Comparison of ENCODE assay signal across 8 mouse cellular contexts in genomic region chr6:85380201-85380900, GRCm38 (mm10). TPM values are rescaled to one million over a fixed set of nuclear protein-coding genes. Genes with fewer than 3 reads are reported as not detected.
DNase-seq lines count a peak whose midpoint lies in the region; ATAC-seq lines count a peak whose summit lies in the region.

No protein-coding gene starts in this region.

- H3K4me1 ChIP-seq in hindbrain, embryonic 14.5 days (replicated peaks; ENCODE audit: control insufficient read depth, insufficient read depth, low read length), result no peaks in the 10 kb centered on the region

- no peak overlapping the region for H3K4me3 ChIP-seq in hindbrain, embryonic 14.5 days (replicated peaks; ENCODE audit: low read length)

- ATAC-seq in hindbrain, embryonic 14.5 days (ENCODE audit: low FRiP score), result peak; percentile 73; the same call in 1 of the 2 replicates

- WGBS in hindbrain, embryonic 14.5 days, result 27% methylated on average over 10 of the region's 10 CpGs

- no peaks in the 10 kb centered on the region for H3K9me3 ChIP-seq in hindbrain, embryonic 14.5 days (ENCODE audit: control insufficient read depth, low read length)

- no peak overlapping the region for H3K27ac ChIP-seq in hindbrain, embryonic 14.5 days

- DNase-seq in T-cell, adult 2 months (ENCODE audit: low spot score), result peak; percentile 42
- DNase-seq in cerebellum, postnatal 36 days, result peak; percentile 75 to 80
- peak; percentile 77 to 84 for DNase-seq in frontal cortex, postnatal 36 days (ENCODE audit: low spot score in 2 of 2)
- DNase-seq in hindbrain, embryonic 14.5 days (ENCODE audit: low spot score), result peak; percentile 72
- peak; percentile 60 to 73 for DNase-seq in layer of hippocampus, postnatal 36 days
- DNase-seq in lung, postnatal 4 days, result peak; percentile 85 to 88
- peak; percentile 82 for DNase-seq in right cerebral cortex, adult 18-20 months
- DNase-seq in urinary bladder, postnatal 14 days (ENCODE audit: low spot score), result peak; percentile 86

- no peaks in the 10 kb centered on the region for H3K27me3 ChIP-seq in hindbrain, embryonic 14.5 days (ENCODE audit: control insufficient read depth, insufficient read depth, low read length)

- H3K9ac ChIP-seq in hindbrain, embryonic 14.5 days, result no peak overlapping the region

- H3K36me3 ChIP-seq in hindbrain, embryonic 14.5 days (replicated peaks; ENCODE audit: control insufficient read depth, insufficient read depth), result no peaks in the 10 kb centered on the region

- H3K4me2 ChIP-seq in hindbrain, embryonic 14.5 days (replicated peaks), result no peak overlapping the region

RNA-seq across cellular contexts. Expression of gene Rab11fip5, which starts 5.9 kb away (rescaled TPM):
- 21.3 and 24.6 TPM in 2 replicates for polyA plus RNA-seq in hindbrain, embryonic 14.5 days (2014; fragmentation: Nextera tagmentation; extraction: Ambion mirVana)
- 10 to 100 TPM; 49.1 to 52.6 TPM for total RNA-seq in layer of hippocampus, postnatal 36 days (2021)

RNA-seq across cellular contexts. Expression of gene Noto, which starts 43.3 kb away (rescaled TPM):
- not detected in 2 replicates for polyA plus RNA-seq in hindbrain, embryonic 14.5 days (2014; fragmentation: Nextera tagmentation; extraction: Ambion mirVana)
- total RNA-seq in layer of hippocampus, postnatal 36 days (2021), result not detected

RNA-seq across cellular contexts. Expression of gene Sfxn5, which starts 47.1 kb away (rescaled TPM):
- 27.8 and 30.4 TPM in 2 replicates for polyA plus RNA-seq in hindbrain, embryonic 14.5 days (2014; fragmentation: Nextera tagmentation; extraction: Ambion mirVana)
- 100 to 1,000 TPM; 164 to 165 TPM for total RNA-seq in layer of hippocampus, postnatal 36 days (2021)

RNA-seq across cellular contexts. Expression of gene Smyd5, which starts 51.4 kb away (rescaled TPM):
- polyA plus RNA-seq in hindbrain, embryonic 14.5 days (2014; fragmentation: Nextera tagmentation; extraction: Ambion mirVana), result 58.8 and 62.9 TPM in 2 replicates
- total RNA-seq in layer of hippocampus, postnatal 36 days (2021), result 10 to 100 TPM; 42.3 to 42.9 TPM
